Mouse (Mus musculus) heart, embryonic 16.5 days (tissue): ENCODE measurements around the gene Gm7534. TPM values are rescaled to one million over a fixed set of nuclear protein-coding genes. Genes with fewer than 3 reads are reported as not detected.
A peak's percentile ranks its signal among the peaks of the same experiment; 100 is the strongest.
"Not testable (repeated sequence)": the region's sequence is repeated elsewhere in the genome, so short reads cannot be mapped to it uniquely, and the experiment has no call there.

Experiments
- ATAC-seq: fragments of 200-750 bp; cut with Nextera tagmentation; replicated peaks from 2 replicates; pipeline ENCODE4 v1.8.0; 2017; ENCODE audit warnings: moderate number of reproducible peaks; ENCODE audit not compliant: insufficient read depth, low FRiP score; ENCODE audit errors: extremely low read depth
- H3K27ac ChIP-seq: fragments of 300-500 bp; sonication (generic); 2 replicates; pipeline ENCODE4 v1.5.1; 2014; ENCODE audit warnings: mild to moderate bottlenecking, low read length, control low read depth, moderate library complexity
- H3K27me3 ChIP-seq: fragments of 300-500 bp; sonication (generic); 2 replicates; pipeline ENCODE4 v1.6.1; 2014; ENCODE audit warnings: low read length, mixed read lengths; ENCODE audit not compliant: control insufficient read depth, insufficient read depth
- H3K36me3 ChIP-seq: fragments of 300-500 bp; sonication (generic); 2 replicates; pipeline ENCODE4 v1.6.1; 2014; ENCODE audit not compliant: control insufficient read depth, insufficient read depth
- H3K4me1 ChIP-seq: fragments of 300-500 bp; sonication (generic); 2 replicates; pipeline ENCODE4 v1.6.1; 2014; ENCODE audit warnings: low read length, mixed read lengths; ENCODE audit not compliant: control insufficient read depth, insufficient read depth
- H3K4me2 ChIP-seq: fragments of 300-500 bp; sonication (generic); 2 replicates; pipeline ENCODE4 v1.6.1; 2014; ENCODE audit warnings: low read depth, mild to moderate bottlenecking, control low read depth, low read length
- H3K4me3 ChIP-seq: fragments of 300-500 bp; sonication (generic); 2 replicates; pipeline ENCODE4 v1.5.1; 2014; ENCODE audit warnings: mild to moderate bottlenecking, control low read depth, low read length
- H3K9ac ChIP-seq: fragments of 300-500 bp; sonication (generic); 2 replicates; pipeline ENCODE4 v1.6.1; 2014; ENCODE audit warnings: low read length, control low read depth
- H3K9me3 ChIP-seq: fragments of 300-500 bp; sonication (generic); replicated peaks from 2 replicates; pipeline ENCODE4 v1.6.1; 2016; ENCODE audit warnings: low read length; ENCODE audit not compliant: control insufficient read depth
- WGBS: fragments of 180-500 bp; shearing (Covaris S2); extraction: QIAGEN DNeasy Blood & Tissue Kit; methylation state at CpG from one replicate; pipeline ENCODE4 v1.1.7; 2014; 5-methylcytosine and 5-hydroxymethylcytosine counted together
- polyA plus RNA-seq: library from polyadenylated mRNA; unstranded; fragments of >200 nt; fragmentation: Nextera tagmentation; extraction: Ambion mirVana; gene quantifications from 2 replicates; pipeline ENCODE4 v1.2.1, GENCODE M21; 2015

Gene Gm7534
- polyA plus RNA-seq, 1 experiment from 2014 or later = 0.05 TPM

GRCm38 (mm10) chr4:134155961-134156465 is 46.8 kb downstream of the Gm7534 start:
- peaks cover 18% of the 10 kb centered on the region for H3K36me3 ChIP-seq
- H3K4me3 ChIP-seq = no peak overlapping the region
- H3K4me1 ChIP-seq = peaks cover 21% of the 10 kb centered on the region
- 78% methylated on average over 10 of the region's 10 CpGs for WGBS
- H3K9ac ChIP-seq = 0 out of 2 replicates have a peak overlapping the region, but pooled peaks have one; percentile 26
- peak overlapping the region; percentile 82 for H3K27ac ChIP-seq
- peak overlapping the region; percentile 36; the same call in 1 of the 2 replicates for H3K4me2 ChIP-seq
- ATAC-seq = no peak; the same call in 1 of the 2 replicates
- H3K27me3 ChIP-seq = no peaks in the 10 kb centered on the region
- no peaks in the 10 kb centered on the region for H3K9me3 ChIP-seq

GRCm38 (mm10) chr4:134155531-134155930 is 47.3 kb downstream of the Gm7534 start:
- peaks cover 21% of the 10 kb centered on the region for H3K4me1 ChIP-seq
- H3K9ac ChIP-seq = no peak overlapping the region
- no peak overlapping the region for H3K4me3 ChIP-seq
- no peaks in the 10 kb centered on the region for H3K27me3 ChIP-seq
- H3K36me3 ChIP-seq = peaks cover 22% of the 10 kb centered on the region
- WGBS = 93% methylated on average over 6 of the region's 6 CpGs
- H3K9me3 ChIP-seq = no peaks in the 10 kb centered on the region
- H3K4me2 ChIP-seq = no peak overlapping the region
- no peak for ATAC-seq
- H3K27ac ChIP-seq = no peak overlapping the region; the same call in 1 of the 2 replicates

GRCm38 (mm10) chr4:134154354-134154753 is 48.5 kb downstream of the Gm7534 start:
- Histone ChIP-seq H3K27me3 (no peaks in the 10 kb centered on the region), H3K27ac (no peak overlapping the region), H3K36me3 (peaks cover 26% of the 10 kb centered on the region), H3K9ac (no peak overlapping the region), H3K9me3 (no peaks in the 10 kb centered on the region), H3K4me3 (no peak overlapping the region), H3K4me2 (no peak overlapping the region), H3K4me1 (peaks cover 21% of the 10 kb centered on the region)
- no peak for ATAC-seq
- 93% methylated on average over 3 of the region's 3 CpGs for WGBS

GRCm38 (mm10) chr4:134153656-134154055 is 49.1 kb downstream of the Gm7534 start:
- Histone ChIP-seq H3K36me3 (peaks cover 33% of the 10 kb centered on the region), H3K9me3 (no peaks in the 10 kb centered on the region), H3K4me3 (no peak overlapping the region), H3K4me1 (peaks cover 17% of the 10 kb centered on the region), H3K9ac (no peak overlapping the region), H3K27ac (no peak overlapping the region), H3K27me3 (no peaks in the 10 kb centered on the region), H3K4me2 (no peak overlapping the region)
- ATAC-seq = no peak
- 92% methylated on average over 3 of the region's 3 CpGs for WGBS

GRCm38 (mm10) chr4:134152112-134152511 is 50.7 kb downstream of the Gm7534 start:
- peaks cover 9% of the 10 kb centered on the region; the same call in 1 of the 2 replicates for H3K4me1 ChIP-seq
- H3K9ac ChIP-seq = no peak overlapping the region
- peaks cover 48% of the 10 kb centered on the region for H3K36me3 ChIP-seq
- H3K4me2 ChIP-seq = no peak overlapping the region
- H3K9me3 ChIP-seq = no peaks in the 10 kb centered on the region
- 84% methylated on average over 3 of the region's 3 CpGs for WGBS
- H3K4me3 ChIP-seq = no peak overlapping the region
- no peak overlapping the region for H3K27ac ChIP-seq
- no peak for ATAC-seq
- no peaks in the 10 kb centered on the region for H3K27me3 ChIP-seq

- no peak for ATAC-seq
- Histone ChIP-seq H3K9me3 (no peaks in the 10 kb centered on the region), H3K4me1 (no peaks in the 10 kb centered on the region), H3K4me2 (no peak overlapping the region), H3K27ac (no peak overlapping the region), H3K9ac (no peak overlapping the region), H3K36me3 (peaks cover 50% of the 10 kb centered on the region), H3K4me3 (no peak overlapping the region), H3K27me3 (no peaks in the 10 kb centered on the region)
- 96% methylated on average over 4 of the region's 4 CpGs for WGBS
These were observed 53.4 kb downstream of the Gm7534 start for GRCm38 (mm10) chr4:134149389-134149788.

- 88% methylated on average over 5 of the region's 5 CpGs for WGBS
- H3K36me3 ChIP-seq = peaks cover 27% of the 10 kb centered on the region
- not testable (repeated sequence) for H3K4me2 ChIP-seq, H3K27ac ChIP-seq, H3K4me1 ChIP-seq, H3K9me3 ChIP-seq, H3K9ac ChIP-seq, H3K4me3 ChIP-seq, ATAC-seq, H3K27me3 ChIP-seq
These were observed 58.5 kb downstream of the Gm7534 start for GRCm38 (mm10) chr4:134144297-134144696.

Other genes starting within 250 kb of the Gm7534 start
- 1,315 and 1,451 TPM in 2 replicates for gene Hmgn2, start 234.4 kb downstream of the Gm7534 start, polyA plus RNA-seq
- 33.6 and 35.8 TPM in 2 replicates for gene Dhdds, start 202.1 kb downstream of the Gm7534 start, polyA plus RNA-seq
- 0.09 TPM in 1 of 2 replicates, not detected in the other for gene Lin28a, start 184.2 kb downstream of the Gm7534 start, polyA plus RNA-seq
- 0.09 TPM in 1 of 2 replicates, not detected in the other for gene Zfp683, start 149.2 kb downstream of the Gm7534 start, polyA plus RNA-seq
- 0.37 and 0.91 TPM in 2 replicates for gene Crybg2, start 142.2 kb downstream of the Gm7534 start, polyA plus RNA-seq
- gene Cd52, start 107.9 kb downstream of the Gm7534 start, polyA plus RNA-seq = 16.6 and 28.6 TPM in 2 replicates
- gene Ubxn11, start 100.4 kb downstream of the Gm7534 start, polyA plus RNA-seq = 3.5 and 3.9 TPM in 2 replicates
- 213 and 218 TPM in 2 replicates for gene Sh3bgrl3, start 74.2 kb downstream of the Gm7534 start, polyA plus RNA-seq
- 44.2 and 51.5 TPM in 2 replicates for gene Cep85, start 15.9 kb downstream of the Gm7534 start, polyA plus RNA-seq
- not detected in 2 replicates for gene Catsper4, start 24.4 kb upstream of the Gm7534 start, polyA plus RNA-seq
- 1.1 and 2.3 TPM in 2 replicates for gene Cnksr1, start 35.4 kb upstream of the Gm7534 start, polyA plus RNA-seq
- 0.22 TPM in 1 of 2 replicates, not detected in the other for gene E130218I03Rik, start 40.7 kb upstream of the Gm7534 start, polyA plus RNA-seq
- 8.7 and 9.5 TPM in 2 replicates for gene Zfp593, start 42.6 kb upstream of the Gm7534 start, polyA plus RNA-seq
- gene Gm30191, start 43.9 kb upstream of the Gm7534 start, polyA plus RNA-seq = not detected in 2 replicates
- gene Grrp1, start 51.1 kb upstream of the Gm7534 start, polyA plus RNA-seq = 5.8 and 6.3 TPM in 2 replicates
- gene Pdik1l, start 84.9 kb upstream of the Gm7534 start, polyA plus RNA-seq = 13.0 and 13.9 TPM in 2 replicates
- 175 and 177 TPM in 2 replicates for gene Trim63, start 112.1 kb upstream of the Gm7534 start, polyA plus RNA-seq
- 0.21 and 0.42 TPM in 2 replicates for gene Slc30a2, start 140.2 kb upstream of the Gm7534 start, polyA plus RNA-seq
- gene Extl1, start 180.8 kb upstream of the Gm7534 start, polyA plus RNA-seq = 2.6 and 2.8 TPM in 2 replicates
- 9.6 and 10.5 TPM in 2 replicates for gene Pafah2, start 193.3 kb upstream of the Gm7534 start, polyA plus RNA-seq